Mouse (Mus musculus) embryonic facial prominence, embryonic 15.5 days (tissue): ENCODE data around the gene Cyb5r2. TPM values are rescaled to one million over a fixed set of nuclear protein-coding genes. Genes with fewer than 3 reads are reported as not detected.

ENCODE experiments used
- ATAC-seq: fragments of 200-750 bp; cut with Nextera tagmentation; 2 replicates; pipeline ENCODE4 v1.8.0; 2017; ENCODE audit warnings: low read depth, moderate TSS enrichment; ENCODE audit not compliant: insufficient number of reproducible peaks, low FRiP score, low TSS enrichment
- H3K27ac ChIP-seq: fragments of 300-500 bp; sonication (generic); replicated peaks from 2 replicates; pipeline ENCODE4 v1.5.1; 2015; ENCODE audit warnings: mild to moderate bottlenecking, inconsistent platforms
- H3K27me3 ChIP-seq: fragments of 300-500 bp; sonication (generic); 2 replicates; pipeline ENCODE4 v1.6.1; 2015; ENCODE audit warnings: inconsistent platforms
- H3K36me3 ChIP-seq: fragments of 300-500 bp; sonication (generic); 2 replicates; pipeline ENCODE4 v1.6.1; 2015; ENCODE audit warnings: mild to moderate bottlenecking, inconsistent platforms
- H3K4me1 ChIP-seq: fragments of 300-500 bp; sonication (generic); 2 replicates; pipeline ENCODE4 v1.6.1; 2015; ENCODE audit warnings: inconsistent platforms
- H3K4me2 ChIP-seq: fragments of 300-500 bp; sonication (generic); replicated peaks from 2 replicates; pipeline ENCODE4 v1.6.1; 2015; ENCODE audit warnings: mild to moderate bottlenecking, inconsistent platforms
- H3K4me3 ChIP-seq: fragments of 300-500 bp; sonication (generic); replicated peaks from 2 replicates; pipeline ENCODE4 v1.5.1; 2015; ENCODE audit warnings: mild to moderate bottlenecking, inconsistent platforms
- H3K9ac ChIP-seq: fragments of 300-500 bp; sonication (generic); 2 replicates; pipeline ENCODE4 v1.6.1; 2015; ENCODE audit warnings: inconsistent platforms
- H3K9me3 ChIP-seq: fragments of 300-500 bp; sonication (generic); replicated peaks from 2 replicates; pipeline ENCODE4 v1.6.1; 2016; ENCODE audit warnings: inconsistent platforms
- WGBS: fragments of 180-500 bp; shearing (Covaris S2); methylation state at CpG from one replicate; pipeline ENCODE4 v1.1.7; 2015; 5-methylcytosine and 5-hydroxymethylcytosine counted together
- polyA plus RNA-seq: library from polyadenylated mRNA; unstranded; fragments of >200 nt; fragmentation: Nextera tagmentation; extraction: Ambion mirVana; gene quantifications from 2 replicates; pipeline ENCODE4 v1.2.1, GENCODE M21; 2015

Gene Cyb5r2
- 0.53 and 0.72 TPM in 2 replicates for polyA plus RNA-seq

- H3K27ac ChIP-seq = no peak within 1 kb of the TSS
- no peak within 1 kb of the TSS for H3K9ac ChIP-seq
- 12% methylated on average over 23 of the region's 23 CpGs for WGBS
Measured at GRCm38 (mm10) chr7:107757308-107758151, at the start of gene Cyb5r2. Cyb5r2 (minus strand) TSS chr7:107758032.

DNA sequence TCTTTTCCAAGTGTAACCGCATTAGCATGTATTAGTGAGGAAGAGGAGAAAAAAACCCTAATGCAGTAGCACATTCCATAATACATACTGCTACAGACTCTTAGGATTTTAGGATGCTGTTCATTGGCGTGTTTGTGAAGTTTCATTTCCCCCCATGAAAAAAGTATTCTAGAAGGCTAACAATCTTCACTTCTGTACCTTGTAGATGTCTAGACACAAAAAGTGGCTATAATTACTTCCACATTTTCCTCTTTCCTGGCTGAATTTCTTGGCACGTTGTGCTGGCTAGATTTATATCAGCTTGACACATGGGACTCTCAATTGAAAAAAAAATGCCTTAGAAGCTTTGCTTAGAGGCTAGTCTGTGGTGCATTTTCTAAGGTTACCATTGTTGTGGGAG lies 44.3 kb upstream of the Cyb5r2 start:
- H3K4me2 ChIP-seq = no peak overlapping the region
- H3K27ac ChIP-seq = no peak overlapping the region
- ATAC-seq = no peak

More at GRCm38 (mm10) chr7:107757308-107758151, at the start of gene Cyb5r2:
- peak within 1 kb of the TSS; percentile 21 for H3K4me3 ChIP-seq
- peak; percentile 60 for ATAC-seq
- H3K36me3 ChIP-seq = no peaks in the 10 kb centered on the region
- no peaks in the 10 kb centered on the region for H3K27me3 ChIP-seq
- H3K9me3 ChIP-seq = no peaks in the 10 kb centered on the region
- peak within 1 kb of the TSS; percentile 46 for H3K4me2 ChIP-seq
- peaks cover 8% of the 10 kb centered on the region; the same call in 1 of the 2 replicates for H3K4me1 ChIP-seq

GRCm38 (mm10) chr7:107801108-107801507 lies 43.3 kb upstream of the Cyb5r2 start, which contains the start of gene Ovch2:
Ovch2 (minus strand) TSS chr7:107801208.
- H3K36me3 ChIP-seq = no peaks in the 10 kb centered on the region
- 61% methylated on average over 2 of the region's 2 CpGs for WGBS

More for the DNA sequence above, 44.3 kb upstream of the Cyb5r2 start:
- no peak overlapping the region for H3K4me3 ChIP-seq
- H3K27me3 ChIP-seq = no peaks in the 10 kb centered on the region
- no peak overlapping the region for H3K9ac ChIP-seq
- no peaks in the 10 kb centered on the region for H3K9me3 ChIP-seq
- no peaks in the 10 kb centered on the region for H3K36me3 ChIP-seq
- no peaks in the 10 kb centered on the region for H3K4me1 ChIP-seq
- WGBS = 49% methylated on average over 3 of the region's 3 CpGs

DNA sequence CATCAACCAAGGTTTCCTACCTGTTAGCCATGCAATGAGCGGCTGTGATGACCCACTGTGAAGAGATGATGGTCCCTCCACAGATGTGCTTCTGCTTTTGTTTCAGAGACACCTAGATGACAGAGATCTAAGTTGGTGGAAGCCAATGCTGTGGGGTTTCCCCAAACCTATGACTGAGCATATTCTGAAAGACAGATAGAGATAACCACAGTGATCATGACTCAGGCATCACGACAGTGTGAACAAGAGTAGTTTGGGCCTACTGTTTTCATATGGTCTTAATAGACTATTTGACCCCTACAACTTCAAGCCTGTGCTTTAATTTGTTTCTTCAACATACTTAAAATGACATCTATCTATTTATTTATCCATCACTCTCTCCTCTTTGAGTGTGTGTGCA lies 38.7 kb upstream of the Cyb5r2 start:
- WGBS = 82% methylated on average over 2 of the region's 2 CpGs

More at GRCm38 (mm10) chr7:107801108-107801507, 43.3 kb upstream of the Cyb5r2 start, which contains the start of gene Ovch2:
- Histone ChIP-seq H3K4me1 (no peaks in the 10 kb centered on the region), H3K9me3 (no peaks in the 10 kb centered on the region), H3K27me3 (no peaks in the 10 kb centered on the region), H3K4me2 (no peak within 1 kb of the TSS), H3K27ac (no peak within 1 kb of the TSS), H3K9ac (no peak within 1 kb of the TSS), H3K4me3 (no peak within 1 kb of the TSS)
- no peak for ATAC-seq

GRCm38 (mm10) chr7:107787977-107788620 lies 30.3 kb upstream of the Cyb5r2 start:
- no peaks in the 10 kb centered on the region for H3K4me1 ChIP-seq
- no peak overlapping the region for H3K27ac ChIP-seq
- no peaks in the 10 kb centered on the region for H3K27me3 ChIP-seq
- WGBS = 63% methylated on average over 3 of the region's 3 CpGs
- no peaks in the 10 kb centered on the region for H3K9me3 ChIP-seq
- H3K36me3 ChIP-seq = no peaks in the 10 kb centered on the region
- no peak overlapping the region for H3K9ac ChIP-seq
- no peak overlapping the region for H3K4me3 ChIP-seq
- no peak overlapping the region for H3K4me2 ChIP-seq
- no peak for ATAC-seq

More for the DNA sequence above, 38.7 kb upstream of the Cyb5r2 start:
- Histone ChIP-seq H3K4me3 (no peak overlapping the region), H3K27me3 (no peaks in the 10 kb centered on the region), H3K4me2 (no peak overlapping the region), H3K4me1 (no peaks in the 10 kb centered on the region), H3K36me3 (no peaks in the 10 kb centered on the region), H3K27ac (no peak overlapping the region), H3K9me3 (no peaks in the 10 kb centered on the region), H3K9ac (no peak overlapping the region)
- ATAC-seq = no peak

GRCm38 (mm10) chr7:107779611-107780010 lies 21.8 kb upstream of the Cyb5r2 start:
- no peaks in the 10 kb centered on the region for H3K4me1 ChIP-seq
- H3K27ac ChIP-seq = no peak overlapping the region
- H3K4me2 ChIP-seq = no peak overlapping the region
- H3K4me3 ChIP-seq = no peak overlapping the region
- no peaks in the 10 kb centered on the region for H3K27me3 ChIP-seq
- no peak overlapping the region for H3K9ac ChIP-seq
- H3K36me3 ChIP-seq = no peaks in the 10 kb centered on the region
- no peak for ATAC-seq
- no peaks in the 10 kb centered on the region for H3K9me3 ChIP-seq
- 43% methylated on average over 4 of the region's 4 CpGs for WGBS

GRCm38 (mm10) chr7:107778216-107778615 lies 20.4 kb upstream of the Cyb5r2 start:
- no peaks in the 10 kb centered on the region for H3K36me3 ChIP-seq
- H3K27ac ChIP-seq = no peak overlapping the region
- ATAC-seq = no peak
- no peak overlapping the region for H3K4me3 ChIP-seq
- no peak overlapping the region for H3K4me2 ChIP-seq
- WGBS = 77% methylated on average over 1 of the region's 1 CpGs
- no peaks in the 10 kb centered on the region for H3K9me3 ChIP-seq
- H3K27me3 ChIP-seq = no peaks in the 10 kb centered on the region
- H3K9ac ChIP-seq = no peak overlapping the region
- no peaks in the 10 kb centered on the region for H3K4me1 ChIP-seq

DNA sequence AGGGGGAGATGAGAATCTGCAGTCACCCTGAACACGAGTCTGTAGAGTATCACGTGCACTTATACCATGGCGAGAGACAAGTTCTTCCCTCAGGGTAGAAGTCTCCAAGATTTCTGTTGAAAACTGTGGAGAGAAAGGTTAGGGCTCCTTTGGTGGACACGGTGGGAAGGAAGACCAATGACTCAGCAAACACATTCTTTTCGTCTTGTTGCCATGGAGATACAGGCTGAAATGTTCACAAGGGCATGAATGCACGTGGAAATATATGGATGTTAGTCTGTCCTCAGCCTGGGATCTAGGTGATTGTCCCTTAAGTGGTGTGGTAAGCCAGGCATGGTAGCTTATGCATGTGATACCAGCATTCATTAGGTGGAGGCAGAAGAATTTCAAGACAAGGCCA lies 13.0 kb upstream of the Cyb5r2 start:
- Histone ChIP-seq H3K4me1 (no peaks in the 10 kb centered on the region), H3K4me3 (no peak overlapping the region), H3K9ac (no peak overlapping the region), H3K27me3 (no peaks in the 10 kb centered on the region), H3K27ac (no peak overlapping the region), H3K9me3 (no peaks in the 10 kb centered on the region), H3K36me3 (no peaks in the 10 kb centered on the region), H3K4me2 (no peak overlapping the region)
- ATAC-seq = no peak
- 53% methylated on average over 6 of the region's 6 CpGs for WGBS

GRCm38 (mm10) chr7:107756748-107757147 lies 1.1 kb downstream of the Cyb5r2 start:
- 82% methylated on average over 2 of the region's 2 CpGs for WGBS

DNA sequence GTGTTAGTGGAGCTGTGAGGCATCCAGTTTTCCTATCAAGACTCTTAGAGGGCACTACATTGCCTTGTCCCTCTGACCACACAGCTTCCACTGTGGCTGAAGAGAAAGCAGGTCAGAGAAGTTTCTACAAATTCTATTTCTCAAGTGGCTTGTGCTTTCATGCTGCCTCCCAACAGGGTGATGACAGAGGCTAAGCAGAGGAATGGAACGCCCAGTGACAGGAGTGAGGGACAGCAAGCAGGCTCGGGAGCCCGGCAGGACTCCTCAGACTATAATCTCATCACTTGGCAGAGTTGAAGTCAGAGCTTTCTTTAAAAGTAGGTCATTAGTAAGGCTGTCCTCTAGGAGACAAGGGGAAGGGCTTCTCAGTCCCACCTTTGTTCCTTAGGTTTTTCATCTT lies 1.9 kb downstream of the Cyb5r2 start:
- H3K9me3 ChIP-seq = no peaks in the 10 kb centered on the region
- H3K36me3 ChIP-seq = no peaks in the 10 kb centered on the region
- no peak overlapping the region for H3K9ac ChIP-seq
- peaks cover 8% of the 10 kb centered on the region; the same call in 1 of the 2 replicates for H3K4me1 ChIP-seq
- WGBS = 73% methylated on average over 3 of the region's 3 CpGs
- no peak overlapping the region for H3K27ac ChIP-seq
- no peak overlapping the region for H3K4me2 ChIP-seq
- ATAC-seq = no peak
- no peak overlapping the region for H3K4me3 ChIP-seq
- no peaks in the 10 kb centered on the region for H3K27me3 ChIP-seq

More at GRCm38 (mm10) chr7:107756748-107757147, 1.1 kb downstream of the Cyb5r2 start:
- H3K4me1 ChIP-seq = peaks cover 8% of the 10 kb centered on the region; the same call in 1 of the 2 replicates
- H3K27ac ChIP-seq = no peak overlapping the region
- no peak overlapping the region for H3K4me2 ChIP-seq
- H3K9ac ChIP-seq = no peak overlapping the region
- H3K36me3 ChIP-seq = no peaks in the 10 kb centered on the region
- no peak for ATAC-seq
- no peaks in the 10 kb centered on the region for H3K27me3 ChIP-seq
- no peak overlapping the region for H3K4me3 ChIP-seq
- H3K9me3 ChIP-seq = no peaks in the 10 kb centered on the region

GRCm38 (mm10) chr7:107752031-107752520 lies 5.8 kb downstream of the Cyb5r2 start:
- Histone ChIP-seq H3K27ac (no peak overlapping the region), H3K4me1 (no peaks in the 10 kb centered on the region), H3K36me3 (no peaks in the 10 kb centered on the region), H3K9me3 (no peaks in the 10 kb centered on the region), H3K27me3 (no peaks in the 10 kb centered on the region), H3K4me3 (no peak overlapping the region), H3K4me2 (no peak overlapping the region), H3K9ac (no peak overlapping the region)
- 62% methylated on average over 10 of the region's 10 CpGs for WGBS
- ATAC-seq = no peak
